Mouse (Mus musculus): ENCODE measurements at regions not wholly inside any gene's neighbourhood (a gene's known extent, or its start where the extent isn't known, plus 50 kb on each side); places are given as distances from the start of the nearest gene placed in this dataset.

DNA sequence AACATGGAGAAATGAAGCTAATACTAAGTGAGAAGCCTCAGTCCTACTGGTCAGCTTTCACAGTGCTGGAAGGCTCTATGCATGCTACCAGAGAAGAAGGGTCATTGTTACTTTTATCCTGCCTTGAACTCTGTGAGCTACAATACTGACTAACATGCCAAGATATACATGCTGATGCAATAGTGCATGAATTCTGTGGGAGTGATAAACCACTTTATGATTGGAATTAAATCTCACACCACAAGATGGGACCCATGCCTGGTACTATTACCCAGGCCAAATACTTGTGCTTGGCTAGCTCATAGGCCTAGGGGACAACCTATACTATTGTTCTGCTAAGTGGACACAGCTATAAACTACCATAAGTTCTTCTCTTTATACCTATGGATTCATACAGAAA, 251.5 kb downstream of the Bcl2 start:
- no peak overlapping the region for H3K4me2 ChIP-seq (ENCODE audit: low read depth, low read length)

DNA sequence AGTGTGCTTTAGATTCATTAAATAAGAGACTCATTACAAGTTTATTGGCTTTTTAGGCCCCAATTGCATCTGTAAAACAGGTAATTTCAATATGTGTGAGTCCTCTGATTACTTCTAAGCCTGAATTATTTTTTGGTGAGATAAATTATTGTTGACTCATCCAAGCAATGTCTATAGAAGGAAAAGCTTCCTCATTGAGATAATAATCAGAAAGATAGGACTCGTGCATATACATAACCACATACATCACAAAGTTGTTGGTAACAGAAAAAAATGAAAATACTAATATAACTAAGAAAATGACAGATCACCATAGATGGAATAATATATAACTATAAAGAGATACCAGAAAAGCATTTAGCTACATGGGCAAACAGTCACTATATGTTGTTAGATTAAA, 252.0 kb downstream of the Bcl2 start:
- H3K36me3 ChIP-seq (ENCODE audit: insufficient read depth, low read length), result no peaks in the 10 kb centered on the region
- H3K9me3 ChIP-seq (ENCODE audit: low read length), result no peaks in the 10 kb centered on the region
- TF ChIP-seq CTCF (IDR thresholded peaks at IDR 0.05; ENCODE audit: low read depth), result no peak
- no peak overlapping the region for H3K4me2 ChIP-seq (ENCODE audit: low read depth, low read length)
- ATAC-seq (no peak), DNase-seq (ENCODE audit: low spot score) (no peak)
- H3K4me3 ChIP-seq (ENCODE audit: low read length), result no peak overlapping the region
- no peaks in the 10 kb centered on the region for H3K27me3 ChIP-seq (ENCODE audit: insufficient read depth, low read length)
- H3K27ac ChIP-seq, result no peak overlapping the region
- WGBS, result 95% methylated on average over 1 of the region's 1 CpGs
- peaks cover 3% of the 10 kb centered on the region; the same call in 1 of the 2 replicates for H3K4me1 ChIP-seq (ENCODE audit: insufficient read depth, low read length)
- no peak overlapping the region for H3K9ac ChIP-seq (replicated peaks; ENCODE audit: low read length)

More for the DNA sequence above, 251.5 kb downstream of the Bcl2 start:
- Histone ChIP-seq H3K4me3 (ENCODE audit: low read length) (no peak overlapping the region), H3K27ac (no peak overlapping the region), H3K9ac (replicated peaks; ENCODE audit: low read length) (no peak overlapping the region), H3K4me1 (ENCODE audit: insufficient read depth, low read length) (peaks cover 3% of the 10 kb centered on the region; the same call in 1 of the 2 replicates), H3K9me3 (ENCODE audit: low read length) (no peaks in the 10 kb centered on the region), H3K27me3 (ENCODE audit: insufficient read depth, low read length) (no peaks in the 10 kb centered on the region), H3K36me3 (ENCODE audit: insufficient read depth, low read length) (no peaks in the 10 kb centered on the region)
- no peak for TF ChIP-seq CTCF (IDR thresholded peaks at IDR 0.05; ENCODE audit: low read depth)
- ATAC-seq, result no peak
- no peak for DNase-seq (ENCODE audit: low spot score)

DNA sequence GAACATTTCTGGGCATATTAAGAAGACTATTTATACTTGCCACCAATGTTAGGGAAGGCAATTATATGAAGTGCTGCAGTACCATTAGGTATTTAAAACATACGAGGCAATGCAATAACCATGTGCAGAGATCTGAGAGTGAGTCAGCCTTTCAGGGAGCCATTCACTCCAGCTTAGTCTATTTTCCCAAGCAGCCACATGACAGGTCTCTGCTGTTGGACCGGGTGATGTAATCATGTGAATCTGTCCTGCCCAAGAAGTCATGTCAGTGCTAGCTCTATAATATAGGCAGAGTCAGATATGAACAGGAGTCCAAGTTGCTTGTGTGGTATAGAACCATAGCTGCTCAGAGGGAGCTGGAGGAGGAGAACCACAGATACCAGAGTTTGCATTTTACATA, 253.1 kb downstream of the Bcl2 start:
- ATAC-seq, result no peak
- Histone ChIP-seq H3K27ac (no peak overlapping the region), H3K4me1 (ENCODE audit: insufficient read depth, low read length) (peaks cover 3% of the 10 kb centered on the region; the same call in 1 of the 2 replicates), H3K36me3 (ENCODE audit: insufficient read depth, low read length) (no peaks in the 10 kb centered on the region), H3K9me3 (ENCODE audit: low read length) (no peaks in the 10 kb centered on the region), H3K4me3 (ENCODE audit: low read length) (no peak overlapping the region), H3K9ac (replicated peaks; ENCODE audit: low read length) (no peak overlapping the region), H3K27me3 (ENCODE audit: insufficient read depth, low read length) (no peaks in the 10 kb centered on the region), H3K4me2 (ENCODE audit: low read depth, low read length) (no peak overlapping the region)
- WGBS, result 90% methylated on average over 2 of the region's 2 CpGs
- no peak for TF ChIP-seq CTCF (IDR thresholded peaks at IDR 0.05; ENCODE audit: low read depth)
- no peak for DNase-seq (ENCODE audit: low spot score)

DNA sequence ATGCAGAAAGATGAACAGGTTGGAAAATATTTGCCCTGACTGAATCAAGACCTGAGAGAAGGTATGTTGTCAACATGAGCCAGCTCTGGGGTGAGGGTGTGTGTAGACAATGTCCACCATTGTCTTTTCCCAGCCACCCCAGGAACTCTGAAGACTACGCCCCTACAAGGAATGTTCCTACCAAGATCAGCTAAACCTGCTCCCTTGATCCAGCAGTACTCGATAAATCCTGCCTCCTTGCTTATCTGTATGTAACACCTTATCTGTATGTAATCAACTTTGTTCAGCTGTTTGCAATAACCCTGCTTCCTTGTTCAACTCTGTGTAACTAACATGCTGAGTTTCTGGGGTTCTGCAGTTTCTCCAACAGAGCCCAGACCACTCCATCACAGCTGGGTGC, 264.3 kb downstream of the Bcl2 start:
- Histone ChIP-seq H3K4me1 (ENCODE audit: insufficient read depth, low read length) (no peaks in the 10 kb centered on the region), H3K9me3 (ENCODE audit: low read length) (no peaks in the 10 kb centered on the region), H3K36me3 (ENCODE audit: insufficient read depth, low read length) (no peaks in the 10 kb centered on the region), H3K27ac (no peak overlapping the region), H3K4me3 (ENCODE audit: low read length) (no peak overlapping the region), H3K4me2 (ENCODE audit: low read depth, low read length) (no peak overlapping the region), H3K9ac (replicated peaks; ENCODE audit: low read length) (no peak overlapping the region), H3K27me3 (ENCODE audit: insufficient read depth, low read length) (no peaks in the 10 kb centered on the region)
- WGBS, result 80% methylated on average over 2 of the region's 2 CpGs
- TF ChIP-seq CTCF (IDR thresholded peaks at IDR 0.05; ENCODE audit: low read depth), result no peak
- ATAC-seq (no peak), DNase-seq (ENCODE audit: low spot score) (no peak)
